Mouse (Mus musculus): ENCODE results near the gene Psma1. TPM values are rescaled to one million over a fixed set of nuclear protein-coding genes. Genes with fewer than 3 reads are reported as not detected.

Gene Psma1
- 331 and 340 TPM in 2 replicates for polyA plus RNA-seq (2015; fragmentation: Nextera tagmentation; extraction: Ambion mirVana)

DNA sequence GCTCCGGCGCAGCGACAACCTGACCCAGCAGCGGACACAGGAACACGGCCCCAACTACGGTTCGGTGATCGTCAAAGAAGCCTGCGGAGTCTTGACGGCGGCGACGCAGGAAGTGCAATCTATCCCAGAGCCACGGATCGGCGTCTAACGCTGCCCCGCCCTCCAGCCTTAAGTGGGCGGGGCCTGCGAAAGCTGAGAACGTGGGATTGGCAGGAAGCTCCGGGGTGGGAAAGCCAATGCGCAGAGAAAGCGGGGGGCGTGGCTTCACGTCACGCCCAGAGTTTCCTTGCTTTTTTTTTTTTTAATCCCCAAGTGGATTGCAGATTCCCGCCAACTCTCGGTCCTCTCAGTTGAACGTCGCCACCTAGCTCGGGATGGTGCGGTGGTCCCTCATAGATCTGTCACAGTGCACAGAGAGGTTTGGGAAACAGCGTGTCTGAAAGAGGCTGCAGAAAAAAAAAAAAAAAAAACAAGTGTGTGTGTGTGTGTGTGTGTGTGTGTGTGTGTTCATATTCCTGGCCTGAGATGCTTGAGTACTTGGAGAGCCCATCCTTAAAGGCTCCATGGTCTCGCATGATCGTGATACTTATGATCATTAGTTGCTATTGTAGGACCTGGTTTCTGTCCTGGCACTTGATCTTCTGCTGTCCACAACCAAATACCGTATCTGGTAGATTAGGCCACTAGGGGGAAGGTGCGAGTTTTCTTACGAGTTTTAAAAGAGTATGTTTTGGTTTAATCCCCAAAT is at the start of gene Psma1:
Psma1 (minus strand) TSS at position 114 of the 748 bp plus-strand sequence.

DNA sequence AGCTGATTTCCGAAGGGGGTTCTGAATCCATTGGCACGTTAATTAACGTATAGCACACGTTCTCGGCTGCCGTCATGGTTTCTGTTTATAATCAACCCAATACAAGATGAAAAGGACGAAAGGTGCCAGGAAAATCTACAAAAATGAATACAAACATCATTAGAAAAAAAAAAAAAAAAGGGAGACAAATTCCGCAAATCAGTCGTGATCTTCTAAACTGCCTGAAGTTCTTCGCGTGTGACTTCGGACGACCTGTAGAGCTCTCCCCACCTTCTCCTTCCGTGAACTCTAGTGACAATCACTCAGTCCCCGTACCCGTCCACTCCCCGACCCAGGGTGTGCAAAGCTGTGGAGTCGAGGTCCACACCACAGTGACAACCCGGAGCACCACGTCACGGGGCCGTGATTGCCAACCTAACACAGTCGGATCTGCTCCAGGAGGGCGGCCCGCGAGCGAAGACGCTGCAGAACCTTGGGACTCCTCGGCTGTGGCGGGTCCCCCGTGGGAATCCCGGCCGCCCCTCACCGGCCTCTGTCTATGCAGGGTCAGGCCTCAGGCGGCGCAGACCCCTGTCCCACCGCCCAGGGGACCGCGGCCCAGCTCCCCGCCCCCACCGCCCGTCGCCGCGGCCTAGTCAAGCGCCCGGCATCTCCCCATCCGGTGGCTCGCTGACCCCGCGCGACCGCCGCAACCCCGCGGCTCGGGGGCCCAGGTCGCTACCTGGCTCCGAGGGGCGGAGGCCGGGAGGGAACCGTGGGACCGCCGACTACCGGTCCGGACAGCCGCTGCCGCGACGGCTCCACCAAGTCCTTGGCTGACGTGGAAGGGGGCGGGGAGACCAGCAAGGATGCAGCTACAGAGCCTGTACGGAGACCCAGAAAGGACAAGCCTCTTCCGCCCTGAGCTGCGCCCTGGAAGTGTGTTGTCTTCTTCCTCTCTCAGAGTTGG is 21.8 kb downstream of the Psma1 start, which contains the start of gene Copb1:
Copb1 (minus strand) TSS at position 827 of the 949 bp plus-strand sequence.

Other genes starting within 250 kb of the Psma1 start
- 17.9 and 21.5 TPM in 2 replicates for gene Rras2, start 158.3 kb downstream of the Psma1 start, polyA plus RNA-seq (2015; fragmentation: Nextera tagmentation; extraction: Ambion mirVana)
- gene Copb1, start 21.4 kb downstream of the Psma1 start, polyA plus RNA-seq (2015; fragmentation: Nextera tagmentation; extraction: Ambion mirVana), result 62.9 and 65.6 TPM in 2 replicates
- gene Pde3b, start 139.2 kb upstream of the Psma1 start, polyA plus RNA-seq (2015; fragmentation: Nextera tagmentation; extraction: Ambion mirVana), result 3.5 and 3.9 TPM in 2 replicates